Mouse (Mus musculus) lung, postnatal 0 days (tissue): ENCODE measurements around the gene Pdcd6ip. TPM values are rescaled to one million over a fixed set of nuclear protein-coding genes. Genes with fewer than 3 reads are reported as not detected.

Experiments used
- ATAC-seq: fragments of 200-750 bp; cut with Nextera tagmentation; 2 replicates; pipeline ENCODE4 v1.8.0; 2017; ENCODE audit warnings: moderate library complexity
- DNase-seq: peaks from one replicate; pipeline ENCODE4 v3.0.0-alpha.2; 2016; ENCODE audit warnings: low spot score
- H3K27ac ChIP-seq: fragments of 300-500 bp; sonication (generic); 2 replicates; pipeline ENCODE4 v1.5.1; 2014; ENCODE audit warnings: antibody characterized with exemption, mild to moderate bottlenecking, low read length, mixed read lengths
- H3K27me3 ChIP-seq: fragments of 300-500 bp; sonication (generic); replicated peaks from 2 replicates; pipeline ENCODE4 v1.6.1; 2014; ENCODE audit warnings: low read length, mixed read lengths; ENCODE audit not compliant: insufficient read depth
- H3K36me3 ChIP-seq: fragments of 300-500 bp; sonication (generic); 2 replicates; pipeline ENCODE4 v1.6.1; 2014; ENCODE audit warnings: low read length, mixed read lengths; ENCODE audit not compliant: insufficient read depth
- H3K4me1 ChIP-seq: fragments of 300-500 bp; sonication (generic); 2 replicates; pipeline ENCODE4 v1.6.1; 2014; ENCODE audit warnings: antibody characterized with exemption, low read depth, low read length, mixed read lengths; ENCODE audit not compliant: insufficient read depth
- H3K4me2 ChIP-seq: fragments of 300-500 bp; sonication (generic); replicated peaks from 2 replicates; pipeline ENCODE4 v1.6.1; 2014; ENCODE audit warnings: low read depth, mild to moderate bottlenecking, low read length, moderate library complexity, mixed read lengths
- H3K4me3 ChIP-seq: fragments of 300-500 bp; sonication (generic); 2 replicates; pipeline ENCODE4 v1.5.1; 2014; ENCODE audit warnings: low read depth, low read length
- H3K9ac ChIP-seq: fragments of 300-500 bp; sonication (generic); replicated peaks from 2 replicates; pipeline ENCODE4 v1.6.1; 2014; ENCODE audit warnings: low read depth, mild to moderate bottlenecking
- H3K9me3 ChIP-seq: fragments of 300-500 bp; sonication (generic); 2 replicates; pipeline ENCODE4 v1.6.1; 2016; ENCODE audit warnings: low read length, mixed read lengths
- CTCF ChIP-seq: IDR thresholded peaks from 2 replicates; pipeline ENCODE4 v1.5.1; 2016; ENCODE audit warnings: antibody characterized with exemption, mild to moderate bottlenecking
- EP300 ChIP-seq: IDR thresholded peaks from 2 replicates; pipeline ENCODE4 v1.6.1; 2016; ENCODE audit warnings: antibody characterized with exemption, mild to moderate bottlenecking, control low read depth
- WGBS: fragments of 180-500 bp; shearing (Covaris S2); extraction: QIAGEN DNeasy Blood & Tissue Kit; methylation state at CpG from one replicate; pipeline ENCODE4 v1.1.7; 2014; 5-methylcytosine and 5-hydroxymethylcytosine counted together
- polyA plus RNA-seq: library from polyadenylated mRNA; unstranded; fragments of >200 nt; fragmentation: Nextera tagmentation; extraction: Ambion mirVana; gene quantifications from 2 replicates; pipeline ENCODE4 v1.2.1, GENCODE M21; 2015

The Pdcd6ip gene
- polyA plus RNA-seq, 1 experiment from 2014 or later: 63.8 TPM

DNA sequence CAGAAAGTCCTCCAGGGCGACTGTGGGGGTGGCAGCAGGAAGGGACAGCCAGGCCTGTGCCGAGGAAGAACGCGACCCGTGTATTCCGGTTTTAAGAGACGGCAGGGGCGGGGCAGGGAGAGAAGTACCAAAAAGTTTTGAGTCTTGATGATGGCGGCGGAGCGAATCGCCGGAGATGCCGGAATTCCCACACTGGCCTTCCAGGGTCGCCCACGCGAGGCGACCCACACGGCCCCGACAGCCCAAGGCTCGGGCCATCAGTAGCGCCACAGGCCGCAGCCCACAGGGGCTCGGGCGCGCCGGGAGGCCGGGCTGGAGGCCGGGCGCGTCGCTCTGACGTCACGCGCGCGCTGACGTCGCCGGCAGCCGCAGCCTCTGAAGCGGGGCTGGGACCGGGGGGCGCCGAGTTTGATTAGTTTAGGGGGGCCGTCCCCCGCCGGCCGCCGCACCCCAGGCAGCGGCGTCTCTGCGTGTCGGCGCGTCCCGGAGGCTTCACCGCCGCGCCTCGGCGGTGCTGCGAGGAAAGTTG is 33.1 kb upstream of the Pdcd6ip start, which contains the start of gene Clasp2:
Gene Clasp2, plus strand, starts transcription at position 366 of the 529 bp plus-strand sequence.
- Histone ChIP-seq H3K4me3 (peak within 1 kb of the TSS; percentile 98), H3K4me2 (peak within 1 kb of the TSS; percentile 85), H3K36me3 (no peaks in the 10 kb centered on the region), H3K9ac (peak within 1 kb of the TSS; percentile 94), H3K27ac (peak within 1 kb of the TSS; percentile 82), H3K4me1 (peaks cover 8% of the 10 kb centered on the region), H3K9me3 (no peaks in the 10 kb centered on the region), H3K27me3 (no peaks in the 10 kb centered on the region)
- WGBS: 0% methylated on average over 39 of the region's 63 CpGs
- TF ChIP-seq CTCF: no peak
- no peak for TF ChIP-seq EP300
- DNase-seq (peak; percentile 90), ATAC-seq (peak; percentile 95)

DNA sequence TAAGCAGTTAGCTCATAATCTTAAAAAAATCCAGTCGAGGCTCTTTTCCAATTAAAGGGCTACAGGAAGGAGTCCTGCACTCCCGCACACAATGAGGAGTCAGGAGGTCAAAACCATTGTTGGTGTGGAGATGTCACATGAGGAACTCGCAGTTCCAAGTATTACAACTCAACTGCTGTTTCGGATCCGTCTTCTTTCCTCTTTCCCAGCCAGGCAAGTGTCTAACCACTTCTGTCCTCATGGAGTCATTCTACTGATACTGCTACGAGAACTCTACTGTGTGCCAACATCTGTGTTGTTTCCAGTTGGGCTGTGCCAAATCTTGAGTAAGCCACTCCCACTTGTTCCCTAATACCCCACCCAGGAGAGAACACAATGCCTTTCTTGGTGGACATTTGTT is 30.9 kb upstream of the Pdcd6ip start:
- no peak overlapping the region for H3K27ac ChIP-seq

DNA sequence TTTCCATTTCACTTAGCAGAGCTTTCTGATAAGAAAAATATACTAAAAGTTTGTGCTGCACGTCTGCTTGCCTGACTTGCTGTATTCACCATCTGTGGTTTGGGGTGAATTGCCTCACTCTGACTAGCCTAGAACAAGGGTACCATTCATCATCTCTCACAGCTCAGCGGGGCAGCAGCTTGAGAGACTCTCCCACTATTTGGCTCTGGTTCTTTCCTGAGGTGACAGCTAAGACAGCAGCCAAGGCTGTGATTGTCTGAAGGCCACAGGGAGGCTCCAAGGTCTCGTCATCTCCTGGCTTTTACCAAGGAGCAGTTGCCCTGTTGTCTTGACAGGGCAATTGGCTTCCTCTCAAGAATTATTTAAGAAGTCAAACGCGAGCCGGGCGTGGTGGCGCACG is 30.0 kb upstream of the Pdcd6ip start:
- no peaks in the 10 kb centered on the region for H3K9me3 ChIP-seq
- DNase-seq (peak; percentile 28), ATAC-seq (no peak)
- no peaks in the 10 kb centered on the region for H3K36me3 ChIP-seq
- no peaks in the 10 kb centered on the region for H3K27me3 ChIP-seq
- H3K4me2 ChIP-seq: no peak overlapping the region
- 68% methylated on average over 9 of the region's 9 CpGs for WGBS
- H3K9ac ChIP-seq: no peak overlapping the region
- TF ChIP-seq EP300: no peak
- no peak for TF ChIP-seq CTCF
- H3K4me1 ChIP-seq: peaks cover 8% of the 10 kb centered on the region
- no peak overlapping the region for H3K4me3 ChIP-seq
- no peak overlapping the region for H3K27ac ChIP-seq

More for the DNA sequence above, 30.9 kb upstream of the Pdcd6ip start:
- no peaks in the 10 kb centered on the region for H3K36me3 ChIP-seq
- H3K4me1 ChIP-seq: peaks cover 8% of the 10 kb centered on the region
- no peak overlapping the region for H3K4me3 ChIP-seq
- DNase-seq (peak; percentile 46), ATAC-seq (no peak)
- no peaks in the 10 kb centered on the region for H3K27me3 ChIP-seq
- TF ChIP-seq CTCF (no peak), EP300 (no peak; the same call in 1 of the 2 replicates)
- no peak overlapping the region for H3K9ac ChIP-seq
- 41% methylated on average over 6 of the region's 6 CpGs for WGBS
- H3K9me3 ChIP-seq: no peaks in the 10 kb centered on the region
- no peak overlapping the region for H3K4me2 ChIP-seq

DNA sequence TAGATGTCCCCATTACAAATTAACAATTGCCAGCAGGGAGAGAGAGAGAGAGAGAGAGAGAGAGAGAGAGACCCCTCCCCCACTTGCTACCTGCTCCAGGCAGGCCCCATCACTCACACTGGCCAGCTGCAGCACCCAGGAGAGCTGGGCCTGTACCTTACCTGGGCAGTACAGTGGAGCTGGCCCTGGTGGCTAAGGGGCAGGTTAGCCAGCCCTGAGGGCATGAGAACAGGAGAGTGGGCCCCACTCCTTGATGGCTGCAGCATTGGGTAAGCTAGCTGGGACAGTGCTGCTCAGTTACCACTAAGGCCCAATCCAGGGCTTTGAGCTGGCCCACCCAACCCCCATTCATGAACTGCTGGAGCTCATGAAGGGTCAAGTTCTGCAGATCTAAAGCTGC is 27.9 kb upstream of the Pdcd6ip start:
- no peak overlapping the region for H3K27ac ChIP-seq
- peaks cover 6% of the 10 kb centered on the region; the same call in 1 of the 2 replicates for H3K4me1 ChIP-seq
- no peaks in the 10 kb centered on the region for H3K36me3 ChIP-seq
- ATAC-seq (no peak), DNase-seq (no peak)
- no peak overlapping the region for H3K9ac ChIP-seq
- no peak overlapping the region for H3K4me3 ChIP-seq
- H3K27me3 ChIP-seq: no peaks in the 10 kb centered on the region
- TF ChIP-seq CTCF: no peak
- no peak for TF ChIP-seq EP300
- H3K9me3 ChIP-seq: no peaks in the 10 kb centered on the region
- H3K4me2 ChIP-seq: no peak overlapping the region

DNA sequence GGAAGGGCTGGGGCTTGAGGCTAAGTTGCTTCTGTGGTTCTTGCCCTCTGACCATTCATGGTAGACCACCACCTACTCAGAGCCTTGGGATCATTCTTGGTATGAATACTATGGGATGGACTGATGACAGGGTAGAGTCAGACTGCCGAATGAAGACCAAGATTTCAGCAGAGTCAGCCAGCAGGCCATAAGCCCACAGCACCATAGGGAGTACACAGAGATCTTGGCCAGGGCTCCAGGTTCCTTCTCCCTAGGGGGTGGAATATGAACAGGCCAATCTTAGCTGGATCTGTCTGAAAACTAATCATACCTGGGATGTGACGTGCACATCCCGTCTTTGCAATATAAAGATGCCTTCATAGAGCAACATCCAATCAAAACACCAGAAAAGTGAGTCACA is 23.5 kb upstream of the Pdcd6ip start:
- Histone ChIP-seq H3K9me3 (no peaks in the 10 kb centered on the region), H3K4me3 (no peak overlapping the region), H3K4me2 (no peak overlapping the region), H3K27ac (no peak overlapping the region), H3K27me3 (no peaks in the 10 kb centered on the region), H3K9ac (no peak overlapping the region), H3K4me1 (no peaks in the 10 kb centered on the region), H3K36me3 (no peaks in the 10 kb centered on the region)
- TF ChIP-seq CTCF: no peak
- TF ChIP-seq EP300: no peak
- no peak for DNase-seq
- WGBS: 79% methylated on average over 3 of the region's 3 CpGs
- no peak for ATAC-seq

DNA sequence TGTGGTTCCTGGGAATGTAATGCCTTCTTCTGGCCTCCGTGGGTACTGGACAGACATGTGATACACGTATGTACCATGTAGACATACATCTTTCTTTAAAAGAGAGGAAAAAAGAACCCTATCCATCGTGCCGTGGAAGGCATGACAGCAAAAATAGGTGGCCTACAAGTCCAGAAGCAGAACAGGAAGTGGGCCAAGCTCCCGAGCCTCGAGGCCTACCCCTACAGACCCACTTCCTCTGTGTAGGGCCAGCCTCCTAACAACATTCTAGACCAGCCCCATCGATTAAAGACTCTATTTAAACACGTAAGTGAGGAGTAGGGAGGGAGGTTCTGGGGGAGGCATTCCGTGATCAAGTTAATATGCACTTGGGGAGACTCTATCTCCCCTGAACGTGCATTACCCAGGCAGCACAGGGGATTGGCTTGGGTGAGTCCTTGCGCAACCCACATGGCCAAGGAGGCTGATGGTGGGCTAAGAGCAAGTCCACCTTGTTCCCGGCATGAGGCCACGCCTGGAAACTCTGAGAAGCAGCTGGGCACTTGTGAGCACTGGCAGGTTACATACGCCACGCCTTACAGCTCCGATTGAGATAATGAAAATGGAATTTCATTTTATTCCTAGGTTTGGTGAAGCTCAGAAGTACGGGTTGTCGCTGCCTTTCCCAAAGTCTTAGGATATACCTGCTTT is 19.1 kb upstream of the Pdcd6ip start:
- no peak overlapping the region for H3K27ac ChIP-seq
- 64% methylated on average over 18 of the region's 18 CpGs for WGBS
- TF ChIP-seq CTCF (no peak), EP300 (no peak)
- no peak overlapping the region for H3K4me2 ChIP-seq
- DNase-seq (peak; percentile 35), ATAC-seq (peak; percentile 67; the same call in 1 of the 2 replicates)
- H3K4me1 ChIP-seq: no peaks in the 10 kb centered on the region
- H3K9me3 ChIP-seq: no peaks in the 10 kb centered on the region
- H3K36me3 ChIP-seq: no peaks in the 10 kb centered on the region
- no peak overlapping the region for H3K4me3 ChIP-seq
- no peaks in the 10 kb centered on the region for H3K27me3 ChIP-seq
- H3K9ac ChIP-seq: no peak overlapping the region
